Mouse (Mus musculus) lung, adult 2 months (tissue): ENCODE data around the gene Flot2. TPM values are rescaled to one million over a fixed set of nuclear protein-coding genes. Genes with fewer than 3 reads are reported as not detected.
"Not testable (repeated sequence)": the region's sequence is repeated elsewhere in the genome, so short reads cannot be mapped to it uniquely, and the experiment has no call there.

ENCODE experiments used
- DNase-seq: peaks from one replicate; pipeline ENCODE4 v3.0.0; 2022
- H3K4me1 ChIP-seq: fragments of 200-500 bp; 2 replicates; pipeline ENCODE4 v1.6.1; 2011; ENCODE audit warnings: low read length; ENCODE audit not compliant: control insufficient read depth, insufficient read depth
- H3K4me3 ChIP-seq: fragments of 200-500 bp; replicated peaks from 2 replicates; pipeline ENCODE3; 2011; ENCODE audit warnings: low read depth, mild to moderate bottlenecking, control low read depth, low read length; ENCODE audit errors: extremely low read depth
- CTCF ChIP-seq: fragments of 200-500 bp; IDR thresholded peaks from 2 replicates; pipeline ENCODE4 v1.5.1; 2011; ENCODE audit warnings: mild to moderate bottlenecking, low read length, control low read depth; ENCODE audit not compliant: insufficient read depth
- POLR2A ChIP-seq: fragments of 200-500 bp; IDR thresholded peaks from 2 replicates; pipeline ENCODE4 v1.6.1; 2011; ENCODE audit warnings: low read depth, mild to moderate bottlenecking, control low read depth, low read length, borderline replicate concordance; ENCODE audit errors: extremely low read depth
- WGBS: fragments of 180-500 bp; shearing (Covaris S2); methylation state at CpG from one replicate; pipeline ENCODE4 v1.1.7; 2018; 5-methylcytosine and 5-hydroxymethylcytosine counted together
- polyA plus RNA-seq: library from polyadenylated mRNA; depleted of rRNA; stranded (reverse); fragments of >200 nt; gene quantifications from 2 replicates; pipeline ENCODE4 v1.2.3, GENCODE M21; 2012

Gene Flot2
- polyA plus RNA-seq, 1 experiment: 145 TPM

- peaks cover 16% of the 10 kb centered on the region for H3K4me1 ChIP-seq
- DNase-seq: peak; percentile 95
- H3K4me3 ChIP-seq: peak within 1 kb of the TSS; percentile 60
- TF ChIP-seq CTCF: peak; percentile 56
- TF ChIP-seq POLR2A: no peak
- under 1% methylated on average over 94 of the region's 96 CpGs for WGBS
Observed at GRCm38 (mm10) chr11:78031947-78032808, 5.6 kb upstream of the Flot2 start, which contains the start of gene Dhrs13. TSS of gene Dhrs13 (plus strand) at chr11:78032280.

- DNase-seq: no peak
- Histone ChIP-seq H3K4me3 (peak overlapping the region; percentile 60), H3K4me1 (peaks cover 16% of the 10 kb centered on the region)
- no peak for TF ChIP-seq POLR2A
- TF ChIP-seq CTCF: no peak
- WGBS: 10% methylated on average over 5 of the region's 5 CpGs
Observed at GRCm38 (mm10) chr11:78032809-78033195, 4.9 kb upstream of the Flot2 start.

DNA sequence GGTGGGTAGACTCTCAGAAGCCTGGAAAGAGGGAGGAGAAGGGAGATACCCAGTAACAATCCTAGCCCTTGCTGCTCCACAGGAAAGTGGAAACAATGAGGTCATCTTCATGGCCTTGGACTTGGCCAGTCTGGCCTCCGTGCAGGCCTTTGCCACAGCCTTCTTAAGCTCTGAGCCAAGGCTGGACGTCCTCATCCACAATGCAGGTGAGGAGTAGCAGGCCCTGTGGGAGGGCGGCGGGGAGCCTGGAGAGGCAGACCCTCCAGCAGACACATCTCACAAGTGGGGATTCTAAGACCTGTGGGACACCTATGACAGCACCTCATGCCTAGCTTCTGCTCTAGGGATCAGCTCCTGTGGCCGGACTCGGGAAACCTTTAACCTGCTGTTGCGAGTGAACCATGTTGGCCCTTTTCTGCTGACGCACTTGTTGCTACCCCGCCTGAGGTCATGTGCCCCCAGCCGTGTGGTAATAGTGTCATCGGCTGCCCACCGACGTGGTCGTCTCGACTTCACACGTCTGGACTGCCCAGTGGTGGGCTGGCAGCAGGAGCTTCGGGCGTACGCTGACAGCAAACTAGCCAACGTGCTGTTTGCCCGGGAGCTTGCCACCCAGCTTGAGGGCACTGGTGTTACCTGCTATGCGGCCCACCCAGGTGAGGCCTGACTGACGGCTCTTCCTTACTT, 3.7 kb upstream of the Flot2 start:
- no peak overlapping the region for H3K4me3 ChIP-seq
- DNase-seq: no peak
- peaks cover 16% of the 10 kb centered on the region for H3K4me1 ChIP-seq
- WGBS: 92% methylated on average over 23 of the region's 23 CpGs
- TF ChIP-seq POLR2A (no peak), CTCF (no peak)

DNA sequence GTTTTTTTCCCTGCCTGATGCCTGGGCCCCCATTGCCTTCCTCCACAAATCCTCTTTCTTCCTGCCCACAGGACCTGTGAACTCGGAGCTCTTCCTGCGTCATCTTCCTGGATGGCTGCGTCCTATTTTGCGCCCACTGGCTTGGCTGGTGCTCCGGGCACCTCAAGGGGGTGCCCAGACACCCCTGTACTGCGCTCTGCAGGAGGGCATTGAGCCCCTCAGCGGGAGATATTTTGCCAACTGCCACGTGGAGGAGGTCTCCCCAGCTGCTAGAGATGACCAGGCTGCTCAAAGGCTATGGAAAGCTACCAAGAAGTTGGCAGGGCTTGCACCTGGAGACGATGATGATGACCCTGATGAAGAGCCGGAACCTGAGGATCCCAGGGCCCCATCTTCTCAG, 940 bp upstream of the Flot2 start:
- TF ChIP-seq CTCF: no peak
- no peak for TF ChIP-seq POLR2A
- 78% methylated on average over 10 of the region's 10 CpGs for WGBS
- peaks cover 9% of the 10 kb centered on the region for H3K4me1 ChIP-seq
- no peak overlapping the region for H3K4me3 ChIP-seq
- no peak for DNase-seq

- peaks cover 11% of the 10 kb centered on the region for H3K4me1 ChIP-seq
- DNase-seq: no peak
- 53% methylated on average over 2 of the region's 2 CpGs for WGBS
- H3K4me3 ChIP-seq: no peak overlapping the region
- TF ChIP-seq POLR2A (no peak), CTCF (no peak)
Observed at GRCm38 (mm10) chr11:78040878-78041277, 3.1 kb downstream of the Flot2 start.

GRCm38 (mm10) chr11:78042290-78042870, 4.6 kb downstream of the Flot2 start:
- not testable (repeated sequence) for DNase-seq, H3K4me3 ChIP-seq, H3K4me1 ChIP-seq
- WGBS: 93% methylated on average over 4 of the region's 4 CpGs

DNA sequence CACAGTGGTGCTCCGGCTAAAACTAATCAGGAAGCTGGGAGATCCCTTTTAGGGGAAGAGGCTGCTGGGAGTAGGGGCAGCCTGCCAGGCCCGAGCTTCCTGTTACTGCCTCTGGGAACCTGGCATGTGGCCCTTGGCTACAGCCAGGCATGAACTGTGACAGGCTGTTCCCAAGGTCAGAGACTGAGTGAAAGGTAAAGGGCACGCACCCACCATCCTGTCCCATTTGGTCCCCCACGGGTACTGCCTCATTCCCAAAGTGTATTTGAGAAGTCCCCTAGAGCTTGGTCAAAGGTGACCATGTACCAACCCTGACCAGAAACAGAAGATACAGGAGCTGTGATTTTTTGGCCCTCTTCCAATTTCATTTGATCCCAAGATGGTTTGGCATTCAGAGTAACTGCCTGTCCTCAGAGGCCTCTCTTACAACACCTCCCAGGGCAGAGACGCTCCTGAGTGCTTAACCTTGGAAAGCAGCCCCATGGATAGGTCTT, 7.1 kb downstream of the Flot2 start:
- Histone ChIP-seq H3K4me1 (peaks cover 10% of the 10 kb centered on the region), H3K4me3 (no peak overlapping the region)
- WGBS: 17% methylated on average over 5 of the region's 5 CpGs
- TF ChIP-seq CTCF (no peak), POLR2A (no peak)
- DNase-seq: peak; percentile 75

DNA sequence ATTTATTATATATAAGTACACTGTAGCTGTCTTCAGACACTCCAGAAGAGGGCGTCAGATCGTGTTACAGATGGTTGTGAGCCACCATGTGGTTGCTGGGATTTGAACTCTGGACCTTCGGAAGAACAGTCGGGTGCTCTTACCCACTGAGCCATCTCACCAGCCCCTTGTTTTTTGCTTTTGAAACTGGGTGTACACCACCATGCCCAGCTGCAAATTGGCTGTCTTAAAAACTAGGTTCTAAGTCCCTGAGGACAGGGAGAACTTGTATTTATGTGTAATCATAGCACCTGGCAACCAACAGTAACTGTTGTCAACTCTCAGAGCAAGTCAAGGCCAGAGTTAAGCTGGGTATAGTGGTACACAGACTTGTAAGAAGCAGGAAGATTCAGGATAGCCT, 10.9 kb downstream of the Flot2 start:
- not testable (repeated sequence) for H3K4me3 ChIP-seq, DNase-seq
- H3K4me1 ChIP-seq: peaks cover 15% of the 10 kb centered on the region
- WGBS: 89% methylated on average over 4 of the region's 4 CpGs

GRCm38 (mm10) chr11:78053078-78053477, 15.3 kb downstream of the Flot2 start:
- 65% methylated on average over 8 of the region's 8 CpGs for WGBS
- TF ChIP-seq POLR2A (no peak), CTCF (no peak)
- Histone ChIP-seq H3K4me1 (peaks cover 5% of the 10 kb centered on the region; the same call in 1 of the 2 replicates), H3K4me3 (no peak overlapping the region)
- DNase-seq: no peak
